Mouse (Mus musculus): ENCODE data around the gene Taz.

The Taz gene

DNA sequence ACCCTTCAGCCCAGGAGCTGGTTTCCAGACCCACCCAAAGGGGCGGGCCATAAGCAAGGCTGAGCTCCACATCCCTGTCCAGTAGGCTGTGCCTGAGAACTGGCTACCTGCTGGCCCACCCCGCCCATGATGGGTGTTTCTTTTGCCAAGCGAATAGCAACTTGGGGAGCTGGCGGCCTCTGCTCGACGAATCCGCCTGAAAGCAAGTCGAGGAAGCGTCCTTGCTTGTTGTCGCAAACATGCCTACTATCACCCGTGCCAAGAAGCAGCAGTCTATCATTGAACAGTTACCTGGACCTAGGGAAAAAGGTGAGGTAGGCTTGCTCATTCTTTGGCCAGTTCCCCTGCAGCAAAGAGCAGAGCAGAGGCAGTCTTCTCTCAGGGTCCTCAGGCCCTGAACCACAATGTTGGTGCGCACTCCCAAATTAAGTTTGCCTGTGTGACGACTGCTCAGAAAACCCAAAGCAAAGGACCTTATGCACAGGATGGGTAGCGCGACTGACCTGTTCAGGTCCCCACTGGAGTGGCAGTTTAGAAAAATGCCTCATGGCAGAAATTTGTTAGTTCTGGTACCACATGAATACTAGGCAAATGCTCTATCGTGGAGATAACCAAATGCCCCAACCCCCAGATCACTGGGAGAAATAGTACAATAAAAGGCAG, at the start of gene Taz, which contains the start of gene Dnase1l1:
Taz (plus strand) TSS at position 181 of the 663 bp plus-strand sequence.
Dnase1l1 (minus strand) TSS at position 606 of the 663 bp plus-strand sequence.
- CTCF ChIA-PET, result interaction anchor here (1.2 kb wide), 1 partner anchor 11 kb away, joined by 4 read pairs; the partner anchor contains the start of gene Rpl10

DNA sequence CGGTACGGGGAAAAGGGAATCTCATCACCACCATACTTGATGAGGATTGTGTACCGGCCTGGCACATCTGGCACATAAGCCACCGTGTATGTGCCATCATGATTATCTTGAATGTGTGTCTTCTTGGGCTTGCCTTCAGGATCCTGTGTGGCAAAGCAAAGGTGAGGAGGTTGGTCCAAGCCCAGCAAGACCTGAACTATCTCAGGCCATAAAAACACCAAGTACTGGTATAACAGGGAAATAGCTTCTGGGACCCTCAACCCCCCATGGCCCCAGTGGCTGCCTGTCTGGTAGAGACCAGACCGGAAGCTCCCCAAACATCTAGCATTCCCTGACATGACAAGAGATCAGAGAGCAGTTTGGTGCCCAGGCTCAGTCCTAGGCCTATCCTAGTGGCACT, 48.5 kb upstream of the Taz start:
- CTCF ChIA-PET, result no interaction called here

DNA sequence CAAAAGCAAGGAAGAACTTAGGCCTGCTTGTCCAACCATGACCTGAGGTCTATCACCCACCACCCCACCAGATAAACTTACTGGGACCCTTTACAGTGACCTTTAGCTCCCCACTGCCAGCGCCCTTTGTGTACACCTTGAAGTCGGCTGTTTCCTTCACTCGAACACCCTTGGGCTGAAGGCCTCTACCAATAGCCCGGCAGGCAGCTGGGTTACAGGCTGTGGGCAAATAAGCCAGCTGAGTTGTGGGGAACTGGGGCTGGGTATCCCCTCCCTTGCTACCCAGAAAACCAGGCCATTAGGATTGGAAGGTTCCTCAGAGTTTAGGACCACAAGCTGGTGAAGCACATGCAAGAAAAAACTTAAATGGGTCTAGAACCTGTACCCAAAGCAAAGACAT, 41.4 kb upstream of the Taz start:
- CTCF ChIA-PET, result interaction anchor here (0.5 to 1.1 kb wide), 2 partner anchors 17 to 18 kb away, joined by 3 to 4 read pairs; no protein-coding TSS in a partner anchor

DNA sequence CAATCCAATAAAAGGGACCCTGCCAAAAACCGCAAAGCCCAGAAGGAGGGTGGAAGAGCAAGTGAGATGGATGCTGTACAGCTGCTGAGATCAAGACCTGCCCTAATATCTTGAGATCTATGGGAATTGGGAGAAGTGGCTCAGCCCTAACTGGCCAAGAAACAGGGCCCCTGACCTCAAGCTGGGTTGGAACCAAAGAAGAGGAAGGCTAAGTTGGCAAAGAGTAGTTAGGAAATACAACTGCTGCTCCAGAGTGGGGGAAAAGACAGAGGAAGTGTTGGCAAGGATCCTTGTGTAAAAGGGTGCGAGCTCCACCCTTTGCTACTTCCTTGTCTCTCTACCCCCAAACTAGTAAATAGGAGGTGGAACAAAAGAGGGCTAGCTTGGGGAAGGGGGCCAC, 38.3 kb upstream of the Taz start:
- CTCF ChIA-PET, result interaction anchor here (0.6 to 0.7 kb wide), 2 partner anchors 9 to 102 kb away, joined by 3 to 4 read pairs; no protein-coding TSS in a partner anchor

DNA sequence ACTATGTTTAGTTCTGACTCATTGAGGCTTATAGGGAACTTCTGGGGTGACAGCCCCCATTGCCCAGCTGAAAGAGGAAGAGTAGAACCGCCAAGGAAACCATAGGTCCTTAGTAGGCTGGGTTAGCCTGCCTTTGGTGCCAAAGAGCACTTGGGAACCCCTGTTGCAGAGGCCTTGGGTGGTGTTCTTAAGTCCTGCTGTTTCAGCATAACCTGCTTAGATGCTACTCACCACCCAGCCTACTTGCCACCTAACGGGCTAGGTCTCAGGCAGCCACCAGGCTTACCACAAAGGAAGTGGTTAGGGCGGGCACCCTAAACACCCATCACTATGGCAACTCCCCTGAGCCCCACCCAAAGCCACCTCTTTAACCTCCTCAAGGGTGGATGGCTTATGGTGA, 37.9 kb upstream of the Taz start:
- CTCF ChIA-PET, result interaction anchor here (0.7 kb wide), 1 partner anchor 103 kb away, joined by 4 read pairs; no protein-coding TSS in a partner anchor

DNA sequence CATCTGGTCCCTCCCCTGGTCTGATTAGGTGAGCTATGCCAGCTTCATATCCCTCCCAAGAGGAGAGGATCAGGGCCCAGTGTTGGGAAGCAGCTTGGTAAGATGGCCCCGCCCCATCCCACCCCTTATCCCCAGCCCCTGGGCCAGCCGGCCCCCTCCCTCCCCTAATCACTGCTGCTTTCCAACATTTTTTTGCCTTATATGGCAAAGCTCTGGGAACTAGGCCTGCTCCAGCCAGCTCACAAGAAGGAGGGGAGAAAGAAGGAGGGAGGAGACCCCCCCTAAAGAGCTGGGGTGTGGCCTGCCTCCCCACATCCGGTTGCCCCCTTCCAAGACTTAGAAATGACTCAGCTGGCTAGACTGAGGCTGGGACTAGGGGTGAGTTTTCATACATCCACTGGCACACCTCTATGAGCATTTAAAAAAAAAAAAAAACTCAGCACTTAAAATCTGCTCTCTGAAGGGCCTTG, 37.1 kb upstream of the Taz start:
- CTCF ChIA-PET, result no interaction called here

DNA sequence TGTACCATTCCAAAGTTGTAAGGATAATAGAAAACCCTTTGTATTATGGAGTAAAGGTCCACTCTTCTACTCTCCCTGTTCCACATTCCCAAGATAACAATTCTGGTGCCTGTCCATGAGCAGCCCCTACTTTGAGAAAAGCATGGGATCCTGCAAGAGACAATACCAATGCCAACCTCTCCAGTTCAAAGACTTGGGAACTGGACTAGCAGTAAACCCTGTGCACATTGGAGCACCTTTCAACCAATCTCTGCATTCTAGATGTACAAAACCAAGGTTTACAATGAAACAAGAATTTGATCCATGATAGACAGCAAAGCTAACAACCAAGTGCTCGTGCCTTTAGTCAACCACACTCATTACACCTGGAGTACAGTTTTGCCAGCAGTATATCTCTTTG, 36.6 kb upstream of the Taz start:
- CTCF ChIA-PET, result no interaction called here

DNA sequence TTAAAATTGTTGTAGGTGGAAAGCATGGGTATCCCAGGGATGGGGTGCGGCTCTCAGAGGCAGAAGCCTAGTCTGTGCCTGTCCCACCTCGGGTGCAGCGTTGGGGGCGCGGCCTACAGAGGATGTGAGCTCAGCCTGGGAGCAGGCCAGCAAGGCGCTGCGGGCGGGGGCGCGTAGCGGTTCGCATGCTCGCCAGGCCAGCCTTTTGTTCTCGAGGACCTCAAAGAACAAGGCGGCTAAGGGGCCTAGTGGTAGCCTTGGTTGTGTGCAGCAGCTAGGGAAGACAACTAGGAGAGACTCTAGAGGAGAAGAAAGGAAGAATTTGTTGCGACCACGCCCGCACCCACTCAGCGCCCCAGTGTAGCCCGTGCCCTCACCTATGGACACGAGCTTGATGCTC, 36.0 kb upstream of the Taz start:
- CTCF ChIA-PET, result interaction anchor here (0.7 kb wide), 1 partner anchor 25 kb away, joined by 3 read pairs; the partner anchor contains the start of gene Rpl10

DNA sequence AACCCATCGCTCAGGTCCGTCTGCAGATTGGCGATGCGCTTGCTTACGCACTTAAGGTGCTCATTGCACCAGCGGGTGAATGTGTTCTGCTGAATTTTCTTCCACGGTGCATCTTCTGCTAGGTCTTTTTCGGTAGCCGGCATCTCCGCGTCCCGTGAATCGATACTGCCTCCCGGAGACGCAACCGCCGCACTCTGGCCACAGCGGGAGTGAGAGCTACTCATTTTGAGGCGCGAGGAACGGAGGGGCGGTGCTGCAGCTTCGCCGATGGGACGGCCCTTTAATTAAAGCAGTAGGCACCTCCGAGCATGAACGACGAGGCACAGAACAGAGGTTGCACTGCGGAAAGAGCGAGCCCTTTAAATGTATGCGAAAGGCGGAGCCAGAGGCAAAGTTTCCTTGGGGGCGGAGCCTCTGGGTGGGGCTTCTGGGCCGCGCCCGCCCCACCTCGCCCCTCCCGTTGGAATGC, 35.5 kb upstream of the Taz start:
- CTCF ChIA-PET, result interaction anchor here (0.7 kb wide), 1 partner anchor 24 kb away, joined by 3 read pairs; the partner anchor contains the start of gene Rpl10

DNA sequence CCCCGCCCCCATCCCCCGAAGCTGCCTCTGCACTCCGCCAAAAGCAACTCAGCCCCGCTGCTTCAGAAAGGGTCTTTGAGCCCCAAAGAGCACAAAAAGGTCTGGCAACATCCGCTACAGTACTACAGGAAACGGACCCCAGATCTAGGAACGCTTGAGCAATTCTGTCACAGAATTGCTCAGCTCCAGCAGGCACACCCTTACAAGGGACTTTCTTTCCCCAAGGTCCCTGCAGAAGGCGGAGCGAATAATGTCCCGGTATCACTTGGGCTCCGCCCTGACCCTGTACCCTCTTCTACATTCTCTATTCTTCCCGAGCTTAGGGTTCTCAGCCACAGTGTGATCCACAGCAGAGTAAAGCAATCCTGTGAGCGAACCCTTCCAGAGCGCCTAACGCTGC, 35.0 kb upstream of the Taz start:
- CTCF ChIA-PET, result no interaction called here

DNA sequence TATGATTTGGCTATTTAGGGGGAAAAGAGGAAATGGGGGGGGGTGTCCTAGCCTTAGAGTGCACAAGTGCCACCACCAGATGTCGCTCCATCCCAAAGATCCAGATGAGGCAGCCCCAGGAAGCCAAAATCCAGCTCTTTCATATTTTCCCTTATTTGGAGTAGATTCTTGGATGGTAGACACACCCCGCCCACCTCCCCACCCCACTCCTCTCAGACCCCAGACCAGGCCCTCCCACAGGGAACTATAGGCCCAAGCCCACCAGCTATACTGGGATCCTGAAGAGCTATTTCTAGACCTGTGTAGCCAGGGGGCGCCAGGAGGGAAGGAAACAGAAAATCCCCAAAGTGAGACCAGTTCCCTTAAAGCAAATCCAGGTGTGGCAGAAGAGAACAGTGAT, 33.1 kb upstream of the Taz start:
- CTCF ChIA-PET, result interaction anchor here (0.6 kb wide), 2 partner anchors 162 to 164 kb away, joined by 4 to 8 read pairs; no protein-coding TSS in a partner anchor

DNA sequence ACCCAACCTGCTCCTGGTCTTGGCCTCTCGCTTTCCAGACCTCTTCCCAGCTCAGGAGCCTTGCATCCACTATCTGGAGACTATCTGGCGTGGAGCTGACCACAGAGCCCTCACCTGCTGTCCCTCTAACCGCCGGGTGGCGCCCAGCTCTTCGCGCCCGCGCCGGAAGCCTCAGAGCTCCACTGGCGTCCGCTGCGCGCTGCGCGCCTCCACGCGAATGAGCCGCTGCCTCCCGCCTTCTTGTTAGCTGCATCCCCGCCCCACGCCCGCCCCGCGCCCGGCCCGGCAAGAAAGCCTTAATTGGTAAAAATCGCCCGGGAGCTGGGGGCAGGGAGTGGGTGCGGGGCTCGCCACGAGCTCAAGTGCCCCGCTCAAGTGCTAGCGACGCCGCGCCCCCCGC, 32.1 kb upstream of the Taz start, which contains the start of gene Flna:
Flna (minus strand) TSS at position 206 of the 400 bp plus-strand sequence.
- CTCF ChIA-PET, result interaction anchor here (0.5 kb wide), 1 partner anchor 16 kb away, joined by 3 read pairs; no protein-coding TSS in a partner anchor

DNA sequence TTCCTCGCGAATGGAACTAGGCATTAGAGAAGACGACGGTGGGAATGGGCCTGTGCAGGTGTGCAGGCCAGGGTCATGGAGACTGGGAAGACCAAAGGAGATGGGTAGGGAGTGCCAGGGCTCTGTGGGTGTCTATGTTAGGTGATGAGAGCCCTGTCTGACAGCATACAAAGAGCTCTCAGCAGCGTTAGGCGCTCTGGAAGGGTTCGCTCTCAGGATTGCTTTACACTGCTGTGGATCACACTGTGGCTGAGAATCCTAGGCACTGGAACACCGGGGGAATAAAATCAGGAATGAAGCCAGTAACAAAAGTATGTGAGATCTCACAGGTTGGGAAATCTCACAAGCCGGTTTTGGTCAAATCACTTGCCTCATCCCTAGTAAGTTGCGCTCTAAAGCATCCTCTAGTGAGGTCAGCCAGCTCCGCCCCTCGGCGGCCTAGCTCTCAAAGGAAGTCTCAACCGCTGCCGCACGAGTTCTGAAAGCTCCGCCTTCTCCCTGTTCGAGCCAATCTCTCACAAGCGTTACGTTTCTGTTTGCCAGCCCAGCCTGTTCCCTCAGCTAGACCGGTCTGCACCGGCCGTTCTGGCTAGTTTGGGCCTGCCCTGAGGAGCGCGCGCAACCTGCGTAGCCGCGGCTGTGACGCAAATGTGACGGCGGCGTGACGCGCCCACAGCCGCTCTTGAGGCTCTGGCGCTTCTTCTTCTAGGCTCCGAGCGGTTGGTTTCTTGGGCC, 27.4 kb upstream of the Taz start, which contains the start of gene Emd:
Emd (plus strand) TSS at position 535 of the 735 bp plus-strand sequence.
- CTCF ChIA-PET, result no interaction called here

DNA sequence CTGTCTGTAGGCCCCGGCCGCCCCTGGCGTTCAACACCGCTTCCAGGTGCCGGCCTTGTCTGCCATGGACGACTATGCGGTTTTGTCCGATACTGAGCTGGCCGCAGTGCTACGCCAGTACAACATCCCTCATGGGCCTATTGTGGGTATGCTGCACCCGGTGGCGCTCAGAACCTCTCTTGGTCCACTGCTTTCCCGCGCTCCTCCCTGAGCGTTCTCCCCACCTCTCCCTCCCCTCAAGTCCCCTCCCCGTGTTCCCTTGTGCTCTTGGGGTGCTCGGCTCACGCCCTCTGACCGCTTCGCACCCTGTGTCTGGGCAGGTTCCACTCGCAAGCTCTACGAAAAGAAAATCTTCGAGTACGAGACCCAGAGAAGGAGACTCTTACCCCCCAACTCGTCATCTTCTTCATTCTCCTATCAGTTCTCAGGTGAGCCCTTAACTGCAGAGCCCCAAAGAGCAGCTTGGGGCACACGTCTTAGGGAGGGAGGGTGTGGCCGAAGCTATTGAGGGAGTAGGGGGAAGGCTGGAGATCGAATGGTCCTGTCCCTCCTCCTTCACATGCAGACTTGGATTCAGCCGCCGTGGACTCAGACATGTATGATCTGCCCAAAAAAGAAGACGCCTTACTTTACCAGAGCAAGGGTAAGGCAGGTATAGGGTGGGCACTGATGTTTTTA, 26.7 kb upstream of the Taz start:
- CTCF ChIA-PET, result no interaction called here

DNA sequence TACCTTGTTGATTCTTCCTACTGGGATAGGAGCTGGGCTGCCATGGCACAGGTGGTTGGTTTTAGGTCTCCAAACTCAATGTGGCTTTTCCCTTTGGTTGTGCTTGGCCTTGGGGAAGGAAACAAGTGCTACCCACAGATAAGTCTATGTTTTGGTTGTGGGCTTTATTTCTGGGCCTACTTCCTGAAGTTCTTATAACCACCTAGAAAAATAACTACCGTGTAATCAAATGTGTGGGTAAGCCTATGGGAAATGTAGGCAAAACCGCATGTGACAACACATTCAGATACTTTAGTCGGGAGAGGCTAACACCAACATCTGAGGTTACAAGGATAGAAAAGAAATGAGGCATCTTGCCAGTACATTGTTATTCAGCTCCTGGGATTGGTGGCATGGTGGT, 24.0 kb upstream of the Taz start:
- CTCF ChIA-PET, result no interaction called here

DNA sequence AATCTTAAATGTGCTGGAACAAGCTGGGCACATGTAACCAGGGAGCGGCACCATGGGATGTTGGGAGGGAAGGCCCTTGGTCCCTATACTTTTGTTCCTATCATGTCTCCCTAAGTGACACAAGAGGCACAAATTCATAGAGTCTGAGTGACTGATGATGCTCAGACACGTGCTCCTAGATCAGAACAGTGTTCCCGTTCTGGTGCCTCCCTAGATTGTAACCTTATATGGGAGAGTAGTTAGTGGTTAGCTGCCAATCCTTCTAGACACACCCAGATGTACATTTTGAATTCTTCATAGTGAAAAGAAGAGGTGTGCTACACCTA, 12.0 kb upstream of the Taz start:
- CTCF ChIA-PET, result no interaction called here

DNA sequence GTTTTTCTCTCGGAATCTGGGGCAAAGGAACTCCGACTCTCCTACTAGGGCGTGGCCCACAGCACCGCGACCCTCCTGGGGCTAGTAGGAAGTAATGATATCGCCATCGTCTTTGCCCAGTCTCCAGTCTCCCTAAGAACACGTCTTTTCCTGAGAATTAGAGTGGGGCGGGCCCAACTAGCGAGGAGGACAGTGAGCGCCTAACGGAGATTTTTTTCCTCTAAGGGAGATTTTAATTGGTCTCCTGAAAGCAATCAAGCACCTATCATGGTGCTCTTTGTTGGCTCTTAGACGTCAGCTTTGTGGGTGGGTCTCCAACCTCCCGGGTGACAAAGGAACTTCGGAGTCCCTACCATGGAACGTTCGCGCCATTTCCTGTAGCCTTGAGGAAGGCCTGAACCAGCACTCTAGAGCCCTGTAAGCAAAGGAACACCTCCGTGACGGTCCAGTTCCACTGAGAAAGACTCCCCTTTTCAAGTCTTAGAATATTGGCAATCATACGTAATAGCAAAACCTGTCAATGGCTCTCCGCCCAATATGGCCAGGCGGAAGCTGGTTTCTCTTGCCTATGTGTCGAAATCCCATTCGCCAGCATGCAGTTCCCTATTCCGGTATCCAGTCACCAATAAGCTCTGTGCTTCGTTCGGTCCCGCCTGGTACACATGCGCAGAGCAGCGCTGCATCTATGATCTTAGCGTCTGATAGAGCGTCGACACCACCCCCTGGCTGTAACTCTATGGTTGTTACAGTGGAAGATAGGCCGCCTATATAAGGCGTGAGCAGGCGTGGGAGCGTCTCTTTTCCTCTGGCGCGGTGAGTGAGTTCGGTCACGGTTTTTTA, 11.4 kb upstream of the Taz start, which contains the start of gene Rpl10:
Rpl10 (plus strand) TSS at position 751 of the 840 bp plus-strand sequence.
- CTCF ChIA-PET, result interaction anchor here (1.1 to 1.3 kb wide), 2 partner anchors 11 to 25 kb away, joined by 3 to 4 read pairs; no protein-coding TSS in a partner anchor

DNA sequence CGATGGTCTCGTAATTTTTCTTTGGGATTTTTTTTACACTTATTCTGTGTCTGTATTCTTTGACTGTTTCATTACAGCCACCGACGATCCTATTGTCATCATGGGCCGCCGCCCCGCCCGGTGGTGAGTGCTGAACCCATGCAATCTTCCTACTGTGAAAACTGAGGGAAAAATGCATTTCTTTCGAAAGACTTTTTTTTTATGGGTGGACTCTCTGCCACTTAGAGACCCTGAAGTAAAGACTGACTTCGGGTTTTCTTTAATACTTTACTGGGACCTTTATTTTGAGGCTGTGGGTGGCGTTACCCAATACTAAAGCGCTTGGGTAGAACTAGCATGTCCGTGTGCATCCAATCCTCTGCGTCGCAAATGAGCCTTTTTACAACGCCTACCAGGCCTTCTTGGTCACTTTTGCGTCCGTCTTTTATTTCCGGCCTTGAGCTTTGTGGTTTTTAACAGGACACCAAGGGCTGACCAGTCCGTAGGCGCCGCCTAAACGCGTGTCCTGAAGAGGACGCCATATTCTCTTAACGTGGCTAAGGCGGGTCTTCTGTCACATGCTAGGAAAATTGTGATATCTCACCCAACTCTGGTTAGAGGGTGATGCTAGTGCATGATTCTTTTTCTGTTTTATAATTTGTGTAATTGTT, 10.7 kb upstream of the Taz start:
- CTCF ChIA-PET, result interaction anchor here (0.6 to 1.3 kb wide), 4 partner anchors 10 to 158 kb away, joined by 3 to 4 read pairs (median 3); partner anchors contain the start of gene G6pdx

DNA sequence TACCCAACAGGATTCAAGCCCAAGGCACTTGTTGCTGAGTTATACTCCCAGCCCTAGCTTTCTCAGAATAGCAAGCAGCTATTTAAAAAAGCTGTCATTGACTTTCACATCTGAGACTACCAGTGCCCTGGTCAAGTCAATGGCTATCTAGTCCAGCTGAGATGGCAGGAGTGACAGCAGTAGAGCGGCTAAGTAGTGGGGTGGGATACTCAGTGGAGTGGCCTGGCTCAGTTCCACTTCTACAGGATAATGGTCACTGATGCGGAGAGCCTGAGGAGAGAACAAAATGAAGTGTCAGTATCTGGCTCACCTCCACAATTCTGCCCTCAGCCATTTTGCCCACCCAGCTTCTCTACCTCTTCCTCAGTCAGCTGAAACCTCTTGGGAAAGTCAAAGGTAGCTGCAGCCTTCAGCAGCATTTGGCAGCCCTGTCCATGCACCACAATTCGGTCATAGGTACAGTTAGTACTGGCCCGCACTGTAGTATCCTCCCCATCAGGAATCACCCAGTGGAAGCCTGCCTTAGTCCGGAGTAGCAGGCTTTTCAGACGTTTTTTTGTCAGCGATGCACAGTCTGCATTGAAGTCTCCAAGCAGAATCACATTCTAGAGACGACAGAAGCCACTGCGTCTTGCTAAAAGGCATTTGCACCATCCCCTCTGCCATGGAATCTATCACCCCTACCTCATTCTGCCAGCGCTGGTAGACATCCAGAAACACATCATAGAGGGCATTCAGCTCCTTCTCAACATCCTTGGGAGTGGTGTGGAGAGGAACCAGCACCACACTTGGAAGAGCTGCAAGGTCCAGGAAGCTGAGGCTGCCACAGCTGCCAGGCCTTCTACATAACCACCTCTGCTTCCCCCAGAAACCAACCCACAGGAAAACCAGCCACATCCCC, 8.0 kb upstream of the Taz start:
- CTCF ChIA-PET, result interaction anchor here (0.6 kb wide), 1 partner anchor 929 kb away, joined by 3 read pairs; no protein-coding TSS in a partner anchor

Data from spleen, embryonic (tissue).